Mouse (Mus musculus): ENCODE measurements around the gene Ehbp1l1. TPM values are rescaled to one million over a fixed set of nuclear protein-coding genes. Genes with fewer than 3 reads are reported as not detected.

The Ehbp1l1 gene
- polyA plus RNA-seq, 1 experiment from 2014 or later = 43.4 TPM

GRCm38 (mm10) chr19:5728631-5729443 lies 2.7 kb upstream of the Ehbp1l1 start:
- H3K4me2 ChIP-seq (ENCODE audit: low read depth, low read length) = peak overlapping the region; percentile 98
- H3K27me3 ChIP-seq (replicated peaks; ENCODE audit: control insufficient read depth, insufficient read depth, low read length) = no peaks in the 10 kb centered on the region
- H3K27ac ChIP-seq (replicated peaks; ENCODE audit: low read depth, low read length) = peak overlapping the region; percentile 92
- no peaks in the 10 kb centered on the region for H3K9me3 ChIP-seq (ENCODE audit: control insufficient read depth, low read length)
- peak; percentile 15 for ATAC-seq (ENCODE audit: low read depth)
- peak overlapping the region; percentile 99 for H3K9ac ChIP-seq (ENCODE audit: low read depth, low read length)
- DNase-seq (ENCODE audit: low spot score) = no peak
- peaks cover 38% of the 10 kb centered on the region for H3K4me1 ChIP-seq (ENCODE audit: control insufficient read depth, insufficient read depth, low read length)
- H3K4me3 ChIP-seq (ENCODE audit: low read depth, low read length) = peak overlapping the region; percentile 98
- peaks cover 20% of the 10 kb centered on the region; the same call in 1 of the 2 replicates for H3K36me3 ChIP-seq (ENCODE audit: control insufficient read depth, insufficient read depth, low read length)
- WGBS = 13% methylated on average over 24 of the region's 37 CpGs

GRCm38 (mm10) chr19:5727701-5728100 lies 1.6 kb upstream of the Ehbp1l1 start:
- H3K27ac ChIP-seq (replicated peaks; ENCODE audit: low read depth, low read length) = peak overlapping the region; percentile 92

DNA sequence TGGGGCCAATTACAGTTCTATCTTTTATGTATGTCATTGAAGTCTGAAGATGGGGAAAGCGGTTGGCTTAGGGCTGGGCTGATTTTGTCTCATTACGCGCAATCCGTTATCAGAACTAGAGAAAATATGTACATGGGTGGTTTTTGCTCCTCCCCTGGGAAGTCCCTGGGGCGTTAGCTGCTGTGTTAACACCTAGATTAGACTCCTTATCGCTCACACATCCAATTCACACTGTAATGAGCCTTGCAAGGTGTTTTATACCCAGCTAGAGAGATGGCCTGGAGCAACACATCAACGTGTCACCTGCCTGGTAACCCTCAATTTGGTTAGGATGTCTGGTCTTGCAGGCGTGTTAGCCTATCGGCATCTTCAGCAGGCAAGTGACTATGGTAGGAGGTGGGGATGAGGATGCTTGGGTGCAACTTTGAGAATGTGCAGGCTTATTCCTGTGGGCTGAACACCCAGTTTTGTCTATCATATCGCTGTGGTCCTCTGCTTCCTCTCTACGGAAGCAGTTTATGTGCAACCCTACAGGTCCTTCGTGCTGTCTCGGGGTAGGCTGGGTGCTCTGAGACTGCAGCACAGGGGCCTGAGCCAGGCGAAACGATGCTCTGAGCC lies 953 bp upstream of the Ehbp1l1 start:
- WGBS = 72% methylated on average over 15 of the region's 15 CpGs
- H3K27me3 ChIP-seq (replicated peaks; ENCODE audit: control insufficient read depth, insufficient read depth, low read length) = no peaks in the 10 kb centered on the region
- H3K36me3 ChIP-seq (ENCODE audit: control insufficient read depth, insufficient read depth, low read length) = peaks cover 36% of the 10 kb centered on the region; the same call in 1 of the 2 replicates
- peak overlapping the region; percentile 98 for H3K4me3 ChIP-seq (ENCODE audit: low read depth, low read length)
- peaks cover 38% of the 10 kb centered on the region for H3K4me1 ChIP-seq (ENCODE audit: control insufficient read depth, insufficient read depth, low read length)
- ATAC-seq (ENCODE audit: low read depth) (no peak), DNase-seq (ENCODE audit: low spot score) (no peak)
- peak overlapping the region; percentile 98 for H3K4me2 ChIP-seq (ENCODE audit: low read depth, low read length)
- H3K9ac ChIP-seq (ENCODE audit: low read depth, low read length) = peak overlapping the region; percentile 99
- peak overlapping the region; percentile 92 for H3K27ac ChIP-seq (replicated peaks; ENCODE audit: low read depth, low read length)
- no peaks in the 10 kb centered on the region for H3K9me3 ChIP-seq (ENCODE audit: control insufficient read depth, low read length)

More at GRCm38 (mm10) chr19:5727701-5728100, 1.6 kb upstream of the Ehbp1l1 start:
- H3K36me3 ChIP-seq (ENCODE audit: control insufficient read depth, insufficient read depth, low read length) = peaks cover 29% of the 10 kb centered on the region; the same call in 1 of the 2 replicates
- peaks cover 38% of the 10 kb centered on the region for H3K4me1 ChIP-seq (ENCODE audit: control insufficient read depth, insufficient read depth, low read length)
- H3K4me3 ChIP-seq (ENCODE audit: low read depth, low read length) = peak overlapping the region; percentile 98
- peak overlapping the region; percentile 98 for H3K4me2 ChIP-seq (ENCODE audit: low read depth, low read length)
- ATAC-seq (ENCODE audit: low read depth) (no peak; the same call in 1 of the 2 replicates), DNase-seq (ENCODE audit: low spot score) (peak; percentile 86)
- no peaks in the 10 kb centered on the region for H3K27me3 ChIP-seq (replicated peaks; ENCODE audit: control insufficient read depth, insufficient read depth, low read length)
- H3K9ac ChIP-seq (ENCODE audit: low read depth, low read length) = peak overlapping the region; percentile 99
- H3K9me3 ChIP-seq (ENCODE audit: control insufficient read depth, low read length) = no peaks in the 10 kb centered on the region
- WGBS = 3% methylated on average over 14 of the region's 14 CpGs

- H3K4me2 ChIP-seq (ENCODE audit: low read depth, low read length) = peak overlapping the region; percentile 98
- ATAC-seq (ENCODE audit: low read depth) (peak; percentile 44), DNase-seq (ENCODE audit: low spot score) (peak; percentile 77)
- H3K9me3 ChIP-seq (ENCODE audit: control insufficient read depth, low read length) = no peaks in the 10 kb centered on the region
- peak overlapping the region; percentile 42 for H3K4me3 ChIP-seq (ENCODE audit: low read depth, low read length)
- peak overlapping the region; percentile 77 for H3K27ac ChIP-seq (replicated peaks; ENCODE audit: low read depth, low read length)
- no peaks in the 10 kb centered on the region for H3K27me3 ChIP-seq (replicated peaks; ENCODE audit: control insufficient read depth, insufficient read depth, low read length)
- peaks cover 30% of the 10 kb centered on the region for H3K4me1 ChIP-seq (ENCODE audit: control insufficient read depth, insufficient read depth, low read length)
- H3K9ac ChIP-seq (ENCODE audit: low read depth, low read length) = peak overlapping the region; percentile 58
- H3K36me3 ChIP-seq (ENCODE audit: control insufficient read depth, insufficient read depth, low read length) = peaks cover 51% of the 10 kb centered on the region
- 60% methylated on average over 12 of the region's 12 CpGs for WGBS
Measured at GRCm38 (mm10) chr19:5725029-5725707, 949 bp downstream of the Ehbp1l1 start.

DNA sequence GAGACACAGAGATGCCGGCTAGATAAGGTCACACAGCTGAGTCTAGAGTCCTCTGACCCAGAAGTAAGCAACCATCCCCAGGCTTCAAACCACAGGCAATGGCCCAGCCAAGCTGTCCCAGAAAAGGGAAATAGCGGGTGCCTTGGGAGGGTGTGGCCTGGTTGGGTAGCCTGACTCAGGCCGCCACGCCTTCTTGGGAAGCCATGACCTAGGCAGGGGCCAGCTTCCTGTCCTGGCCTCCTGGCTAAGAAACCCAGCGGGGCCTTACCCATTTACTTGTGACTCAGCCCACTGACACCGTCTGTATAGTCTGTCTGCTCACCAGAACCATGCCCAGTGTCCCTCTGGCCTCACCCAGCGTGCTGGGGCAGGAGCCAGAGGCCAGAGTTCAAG lies 1.6 kb downstream of the Ehbp1l1 start:
- 69% methylated on average over 7 of the region's 7 CpGs for WGBS
- no peak for DNase-seq (ENCODE audit: low spot score)

GRCm38 (mm10) chr19:5723934-5724548 lies 2.1 kb downstream of the Ehbp1l1 start:
- no peak for DNase-seq (ENCODE audit: low spot score)
- Histone ChIP-seq H3K9me3 (ENCODE audit: control insufficient read depth, low read length) (no peaks in the 10 kb centered on the region), H3K4me2 (ENCODE audit: low read depth, low read length) (peak overlapping the region; percentile 98), H3K36me3 (ENCODE audit: control insufficient read depth, insufficient read depth, low read length) (peaks cover 61% of the 10 kb centered on the region), H3K4me1 (ENCODE audit: control insufficient read depth, insufficient read depth, low read length) (peaks cover 30% of the 10 kb centered on the region), H3K9ac (ENCODE audit: low read depth, low read length) (peak overlapping the region; percentile 45; the same call in 1 of the 2 replicates), H3K27ac (replicated peaks; ENCODE audit: low read depth, low read length) (no peak overlapping the region), H3K27me3 (replicated peaks; ENCODE audit: control insufficient read depth, insufficient read depth, low read length) (no peaks in the 10 kb centered on the region), H3K4me3 (ENCODE audit: low read depth, low read length) (peak overlapping the region; percentile 42; the same call in 1 of the 2 replicates)
- no peak for ATAC-seq (ENCODE audit: low read depth)
- WGBS = 62% methylated on average over 4 of the region's 4 CpGs

More for the DNA sequence above, 1.6 kb downstream of the Ehbp1l1 start:
- Histone ChIP-seq H3K4me2 (ENCODE audit: low read depth, low read length) (peak overlapping the region; percentile 98), H3K4me1 (ENCODE audit: control insufficient read depth, insufficient read depth, low read length) (peaks cover 30% of the 10 kb centered on the region), H3K9ac (ENCODE audit: low read depth, low read length) (peak overlapping the region; percentile 58), H3K9me3 (ENCODE audit: control insufficient read depth, low read length) (no peaks in the 10 kb centered on the region), H3K27me3 (replicated peaks; ENCODE audit: control insufficient read depth, insufficient read depth, low read length) (no peaks in the 10 kb centered on the region), H3K36me3 (ENCODE audit: control insufficient read depth, insufficient read depth, low read length) (peaks cover 56% of the 10 kb centered on the region), H3K27ac (replicated peaks; ENCODE audit: low read depth, low read length) (peak overlapping the region; percentile 75), H3K4me3 (ENCODE audit: low read depth, low read length) (peak overlapping the region; percentile 42)
- no peak for ATAC-seq (ENCODE audit: low read depth)

GRCm38 (mm10) chr19:5722848-5723425 lies 3.2 kb downstream of the Ehbp1l1 start:
- Histone ChIP-seq H3K4me2 (ENCODE audit: low read depth, low read length) (no peak overlapping the region), H3K4me3 (ENCODE audit: low read depth, low read length) (no peak overlapping the region), H3K27me3 (replicated peaks; ENCODE audit: control insufficient read depth, insufficient read depth, low read length) (no peaks in the 10 kb centered on the region), H3K36me3 (ENCODE audit: control insufficient read depth, insufficient read depth, low read length) (peaks cover 68% of the 10 kb centered on the region), H3K27ac (replicated peaks; ENCODE audit: low read depth, low read length) (no peak overlapping the region), H3K9ac (ENCODE audit: low read depth, low read length) (no peak overlapping the region), H3K9me3 (ENCODE audit: control insufficient read depth, low read length) (no peaks in the 10 kb centered on the region), H3K4me1 (ENCODE audit: control insufficient read depth, insufficient read depth, low read length) (peaks cover 24% of the 10 kb centered on the region)
- ATAC-seq (ENCODE audit: low read depth) (no peak), DNase-seq (ENCODE audit: low spot score) (no peak)
- 83% methylated on average over 7 of the region's 7 CpGs for WGBS

- Histone ChIP-seq H3K9ac (ENCODE audit: low read depth, low read length) (no peak overlapping the region), H3K4me3 (ENCODE audit: low read depth, low read length) (no peak overlapping the region), H3K4me2 (ENCODE audit: low read depth, low read length) (no peak overlapping the region), H3K27me3 (replicated peaks; ENCODE audit: control insufficient read depth, insufficient read depth, low read length) (no peaks in the 10 kb centered on the region), H3K27ac (replicated peaks; ENCODE audit: low read depth, low read length) (no peak overlapping the region), H3K4me1 (ENCODE audit: control insufficient read depth, insufficient read depth, low read length) (peaks cover 9% of the 10 kb centered on the region), H3K9me3 (ENCODE audit: control insufficient read depth, low read length) (no peaks in the 10 kb centered on the region), H3K36me3 (ENCODE audit: control insufficient read depth, insufficient read depth, low read length) (peaks cover 67% of the 10 kb centered on the region)
- ATAC-seq (ENCODE audit: low read depth) (no peak), DNase-seq (ENCODE audit: low spot score) (no peak)
- WGBS = 91% methylated on average over 6 of the region's 6 CpGs
Measured at GRCm38 (mm10) chr19:5721233-5721632, 4.9 kb downstream of the Ehbp1l1 start.
